Mouse (Mus musculus) T-helper 1 cell (primary cell): ENCODE results near the gene Tatdn2.

Experiments used
- in situ Hi-C: fragments of 300-600 bp; cut with MboI, MseI; formaldehyde crosslinking; loops from one replicate; pipeline ENCODE4 v1.15.1; 2025; ENCODE audit warnings: high pct_unique_total_duplicates

Tatdn2 gene

GRCm38 (mm10) chr6:113696582-113697221 lies at the start of gene Tatdn2:
Tatdn2 (plus strand) TSS chr6:113697050.
- in situ Hi-C loops = no loop called here

GRCm38 (mm10) chr6:113649346-113650196 lies 47.3 kb upstream of the Tatdn2 start:
- in situ Hi-C loops = loop anchor here (10.0 to 25.0 kb wide), 2 partner anchors 1263 to 1785 kb away; no protein-coding TSS in a partner anchor

- in situ Hi-C loops = loop anchor here (10.0 to 25.0 kb wide), 2 partner anchors 1262 to 1785 kb away; no protein-coding TSS in a partner anchor
These were observed 46.6 kb upstream of the Tatdn2 start for GRCm38 (mm10) chr6:113650197-113650640.

GRCm38 (mm10) chr6:113651626-113652025 lies 45.2 kb upstream of the Tatdn2 start:
- in situ Hi-C loops = loop anchor here (10.0 to 25.0 kb wide), 2 partner anchors 1261 to 1783 kb away; no protein-coding TSS in a partner anchor

- in situ Hi-C loops = loop anchor here (10.0 to 25.0 kb wide), 2 partner anchors 1259 to 1781 kb away; no protein-coding TSS in a partner anchor
These were observed 43.3 kb upstream of the Tatdn2 start for GRCm38 (mm10) chr6:113653551-113653950.

- in situ Hi-C loops = loop anchor here (10.0 to 25.0 kb wide), 2 partner anchors 1258 to 1781 kb away; no protein-coding TSS in a partner anchor
These were observed 42.7 kb upstream of the Tatdn2 start for GRCm38 (mm10) chr6:113654102-113654501.

GRCm38 (mm10) chr6:113654753-113655397 lies 42.0 kb upstream of the Tatdn2 start:
- in situ Hi-C loops = loop anchor here (10.0 to 25.0 kb wide), 2 partner anchors 1257 to 1780 kb away; no protein-coding TSS in a partner anchor

- in situ Hi-C loops = loop anchor here (10.0 to 25.0 kb wide), 2 partner anchors 1257 to 1779 kb away; no protein-coding TSS in a partner anchor
These were observed 41.4 kb upstream of the Tatdn2 start for GRCm38 (mm10) chr6:113655475-113655874.

GRCm38 (mm10) chr6:113656847-113657246 lies 40.0 kb upstream of the Tatdn2 start:
- in situ Hi-C loops = loop anchor here (10.0 to 25.0 kb wide), 2 partner anchors 1255 to 1778 kb away; no protein-coding TSS in a partner anchor

GRCm38 (mm10) chr6:113658226-113658625 lies 38.6 kb upstream of the Tatdn2 start:
- in situ Hi-C loops = loop anchor here (10.0 to 25.0 kb wide), 2 partner anchors 1254 to 1777 kb away; no protein-coding TSS in a partner anchor

GRCm38 (mm10) chr6:113659648-113660491 lies 37.0 kb upstream of the Tatdn2 start:
- in situ Hi-C loops = loop anchor here (10.0 to 25.0 kb wide), 2 partner anchors 1252 to 1775 kb away; no protein-coding TSS in a partner anchor

- in situ Hi-C loops = loop anchor here (25.0 kb wide), 1 partner anchor 1252 kb away; no protein-coding TSS in a partner anchor
These were observed 36.1 kb upstream of the Tatdn2 start for GRCm38 (mm10) chr6:113660492-113661352.

- in situ Hi-C loops = loop anchor here (25.0 kb wide), 1 partner anchor 1251 kb away; no protein-coding TSS in a partner anchor
These were observed 35.3 kb upstream of the Tatdn2 start for GRCm38 (mm10) chr6:113661353-113662241.

- in situ Hi-C loops = loop anchor here (25.0 kb wide), 1 partner anchor 1249 kb away; no protein-coding TSS in a partner anchor
These were observed 33.7 kb upstream of the Tatdn2 start for GRCm38 (mm10) chr6:113662964-113663700.

- in situ Hi-C loops = loop anchor here (25.0 kb wide), 1 partner anchor 1248 kb away; no protein-coding TSS in a partner anchor
These were observed 32.5 kb upstream of the Tatdn2 start for GRCm38 (mm10) chr6:113664305-113664704.

- in situ Hi-C loops = loop anchor here (25.0 kb wide), 1 partner anchor 1245 kb away; no protein-coding TSS in a partner anchor
These were observed 29.2 kb upstream of the Tatdn2 start for GRCm38 (mm10) chr6:113667611-113668122.
